Mouse (Mus musculus) right cerebral cortex, adult 2 months (tissue): ENCODE measurements around the gene Zfp652.

Source experiments
- DNase-seq, 2 experiments: peaks; one replicate each; pipeline ENCODE4 v3.0.0; 2021 to 2022; ENCODE audit warnings: low spot score in 2 of 2

Zfp652 gene

DNA sequence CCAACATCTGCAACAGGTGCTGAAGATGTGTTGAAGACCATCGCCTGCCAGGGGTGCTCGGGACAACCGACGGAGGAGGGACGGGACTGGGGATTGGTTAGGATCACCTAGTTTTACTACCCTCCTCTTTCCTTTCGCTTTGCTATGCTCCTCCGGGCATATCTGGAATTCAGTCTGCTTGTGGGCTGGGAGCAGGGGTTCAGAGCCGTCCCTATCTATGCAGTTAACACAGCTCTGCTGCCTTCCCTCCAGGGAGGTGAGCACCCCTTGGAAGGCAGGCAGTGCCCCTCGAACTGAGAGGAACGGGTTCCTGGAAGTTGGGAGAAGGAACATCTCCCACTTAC is 118.8 kb downstream of the Zfp652 start:
- no peak for DNase-seq

DNA sequence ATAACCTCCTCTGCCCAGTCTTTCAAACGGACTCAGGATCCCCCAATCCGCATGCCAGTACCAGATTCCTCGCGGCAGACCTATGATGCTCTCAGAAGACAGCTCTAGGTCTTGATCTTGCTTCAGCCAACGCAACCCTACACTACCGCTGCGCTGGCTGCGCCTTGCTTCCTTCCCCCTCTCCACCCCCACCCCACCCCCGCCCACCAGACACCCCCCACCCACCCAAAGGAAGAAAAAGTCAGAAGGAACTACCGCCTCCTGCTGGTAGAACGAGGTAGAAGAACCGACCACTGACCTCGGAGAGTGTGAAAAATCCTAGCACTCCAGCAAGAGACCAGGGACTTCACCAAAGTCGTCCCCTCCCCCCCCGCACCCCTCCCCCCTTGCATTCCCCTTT is 119.2 kb downstream of the Zfp652 start:
- DNase-seq = no peak

DNA sequence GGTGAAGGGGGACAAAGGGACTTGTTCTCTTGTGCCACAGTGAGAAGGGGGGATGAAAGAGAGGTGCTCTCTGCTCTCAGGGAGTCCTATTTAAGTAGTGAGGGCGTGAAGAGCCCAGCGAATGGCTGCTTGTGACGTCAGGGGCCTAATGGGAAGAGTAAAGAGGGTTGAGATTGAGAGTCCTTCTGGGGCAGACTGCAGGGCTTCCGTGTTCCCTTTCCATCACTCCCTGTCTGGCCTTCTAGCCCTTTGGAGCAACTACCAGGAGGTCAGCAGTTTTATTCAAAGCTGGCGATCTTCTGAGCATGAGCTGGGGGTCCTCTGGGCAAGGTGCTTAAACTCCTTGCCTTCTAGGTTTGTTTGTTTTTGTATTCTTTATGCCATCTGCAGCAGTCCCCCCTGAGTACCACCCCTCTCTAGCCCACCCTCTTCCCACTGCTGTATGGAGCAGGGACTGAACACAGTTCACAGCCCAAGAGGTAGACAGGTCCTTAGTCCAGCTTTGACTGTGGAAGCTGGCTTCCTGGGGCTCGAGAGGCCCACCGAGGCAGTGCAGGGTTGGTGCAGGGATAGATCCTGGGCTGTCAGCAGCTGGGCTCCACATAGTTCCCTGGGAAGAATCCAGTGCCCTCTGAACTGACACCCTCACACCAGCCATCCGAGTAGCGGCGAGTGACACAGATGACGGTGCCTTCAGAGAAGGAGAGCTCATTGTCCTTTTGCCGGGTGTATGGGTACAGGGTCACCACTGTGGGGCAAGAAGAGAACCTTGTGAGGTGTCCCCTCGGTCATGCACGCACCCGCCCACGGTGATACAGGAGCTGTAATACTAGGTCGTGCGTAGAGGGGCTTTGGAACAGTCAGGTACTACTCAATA is 119.9 kb downstream of the Zfp652 start:
- no peak for DNase-seq

DNA sequence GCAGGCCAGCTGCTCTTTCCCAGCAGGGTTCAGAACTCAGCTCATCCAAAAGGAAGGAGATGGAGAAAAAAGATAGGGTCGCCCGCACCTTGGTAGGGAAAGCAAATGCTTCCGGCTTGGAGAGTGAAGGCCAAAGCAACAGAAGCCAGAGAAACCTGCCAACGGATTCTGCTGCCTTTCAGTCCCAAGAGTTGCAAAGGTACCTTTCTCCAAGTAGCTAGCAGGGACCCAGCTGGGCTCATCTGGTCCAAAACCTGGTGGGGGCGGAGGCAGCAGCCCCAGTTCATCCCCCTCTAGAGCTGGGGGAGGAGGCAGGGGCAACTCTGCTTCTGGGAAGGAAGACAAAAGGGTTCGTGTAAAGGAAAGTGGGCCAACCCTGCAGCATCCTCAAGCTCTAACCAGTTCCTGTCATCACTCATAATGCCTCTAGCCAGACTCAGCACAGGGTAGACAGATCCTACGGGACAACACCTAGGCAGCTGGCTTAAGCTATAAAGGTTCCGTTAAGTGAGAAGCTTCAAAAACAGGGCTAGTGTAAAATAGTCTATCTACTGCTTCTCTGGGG is 120.6 kb downstream of the Zfp652 start:
- DNase-seq = no peak

DNA sequence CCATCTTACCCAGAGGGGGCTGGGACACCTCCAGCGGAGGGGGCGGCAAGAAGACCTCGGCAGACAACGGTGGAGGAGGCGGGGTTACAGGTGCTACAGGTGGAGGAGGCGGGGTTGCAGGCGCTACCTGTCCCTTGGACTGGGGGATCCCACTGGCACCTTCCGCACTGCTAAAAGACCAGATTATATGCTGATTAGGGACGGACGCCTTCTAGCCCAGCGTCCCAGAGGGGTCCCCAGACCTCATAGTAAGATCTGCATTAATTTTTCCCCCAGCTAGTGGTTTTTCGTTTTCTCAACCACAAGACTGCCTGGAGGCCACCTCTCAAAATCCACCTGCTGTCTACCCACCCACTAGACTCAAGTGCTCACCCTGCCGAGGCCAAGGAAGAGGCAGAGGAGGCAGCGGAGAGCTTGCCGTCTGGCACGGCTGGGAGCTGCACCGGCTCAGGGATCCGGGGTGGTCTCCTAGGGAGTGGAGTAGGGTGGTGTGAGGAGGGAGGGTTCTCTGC is 121.2 kb downstream of the Zfp652 start:
- no peak for DNase-seq

DNA sequence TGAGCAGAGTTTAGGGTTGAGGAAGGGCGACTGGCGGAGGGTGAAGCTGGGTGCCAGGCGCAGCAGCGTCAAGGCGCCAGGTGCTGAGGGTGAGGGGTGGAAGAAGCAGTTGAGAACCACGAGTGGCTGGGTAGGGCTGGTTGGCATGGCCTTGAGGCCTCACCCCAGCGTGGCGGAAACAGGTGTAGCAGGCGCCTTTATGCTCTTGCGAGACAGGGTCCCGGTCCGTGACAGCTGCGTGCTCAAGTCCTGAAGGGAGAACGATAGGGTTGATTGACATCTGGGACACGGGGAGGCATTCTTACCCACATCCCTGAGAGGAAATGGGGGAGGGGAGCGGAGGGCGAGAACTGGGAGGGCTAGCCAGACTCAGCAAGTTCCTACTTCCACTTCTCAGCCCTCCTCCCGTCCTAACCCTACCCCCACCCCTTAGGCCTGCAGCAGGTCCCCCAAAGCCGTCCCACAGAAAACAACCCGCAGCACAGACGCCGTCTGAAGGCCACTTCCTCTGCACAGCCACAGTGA is 121.7 kb downstream of the Zfp652 start:
- no peak for DNase-seq

DNA sequence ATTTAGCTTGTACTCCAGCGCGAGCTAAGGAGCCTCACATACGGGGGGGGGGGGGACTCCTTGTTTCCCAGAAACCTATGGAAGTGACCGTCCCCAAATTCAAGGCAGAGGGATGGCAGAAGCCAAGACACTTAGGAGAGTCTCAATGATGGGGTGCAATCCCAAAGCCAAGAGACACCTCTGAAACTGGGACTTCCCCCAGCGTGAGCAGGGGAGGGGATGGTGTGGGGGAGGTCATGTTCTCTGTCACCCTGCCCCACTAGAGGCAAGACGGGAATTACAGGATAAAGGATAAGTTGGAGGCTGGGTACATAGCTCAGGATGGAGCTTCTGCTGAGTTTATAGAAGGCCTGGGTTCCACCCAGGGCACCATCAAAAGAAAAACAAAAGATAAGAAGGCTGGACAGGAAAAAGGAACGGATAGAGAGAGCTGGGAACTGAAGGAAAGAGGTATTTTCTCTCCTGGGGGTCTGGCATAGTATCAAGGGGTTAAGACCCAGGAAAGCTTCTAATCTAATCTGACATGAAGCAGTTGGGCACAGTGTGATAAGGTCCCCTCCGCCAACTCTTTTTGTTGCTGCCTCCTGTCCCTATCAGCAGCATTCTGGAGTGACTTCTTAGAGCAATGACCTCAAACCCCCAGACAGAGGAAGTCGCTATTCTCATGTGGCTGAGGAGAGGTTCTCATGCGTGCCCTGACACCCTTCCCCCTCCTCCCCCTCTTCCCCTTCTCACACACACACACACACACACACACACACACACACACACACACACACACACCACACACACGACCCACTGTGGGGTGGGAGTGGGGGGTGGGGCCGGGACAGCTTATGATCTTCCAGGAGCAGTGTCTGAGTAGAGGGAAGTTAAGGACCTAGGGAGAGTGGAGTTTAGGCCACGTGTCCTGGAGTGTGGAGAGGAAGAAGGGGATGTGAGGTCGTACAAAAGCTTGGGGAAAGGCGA is 122.6 kb downstream of the Zfp652 start:
- no peak for DNase-seq

DNA sequence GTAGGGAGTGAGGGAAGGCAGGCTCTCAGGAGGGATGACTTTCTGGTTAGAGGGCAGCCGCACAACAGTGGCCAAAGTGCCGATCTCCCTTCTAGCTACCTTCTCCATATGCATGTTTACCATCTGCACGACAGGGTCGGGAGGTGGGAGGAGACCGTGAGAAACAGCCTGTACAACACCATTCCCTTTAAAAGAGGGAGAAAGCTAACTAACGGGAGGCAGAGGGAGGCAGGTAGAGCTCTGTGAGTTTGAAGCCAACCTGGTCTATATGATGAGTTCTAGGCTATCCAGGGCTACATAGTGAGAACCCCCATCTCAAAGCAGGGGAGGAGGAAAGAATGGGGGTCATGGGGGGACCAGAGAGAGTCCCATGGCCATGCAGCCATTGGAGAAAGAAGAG is 123.4 kb downstream of the Zfp652 start:
- DNase-seq = no peak

DNA sequence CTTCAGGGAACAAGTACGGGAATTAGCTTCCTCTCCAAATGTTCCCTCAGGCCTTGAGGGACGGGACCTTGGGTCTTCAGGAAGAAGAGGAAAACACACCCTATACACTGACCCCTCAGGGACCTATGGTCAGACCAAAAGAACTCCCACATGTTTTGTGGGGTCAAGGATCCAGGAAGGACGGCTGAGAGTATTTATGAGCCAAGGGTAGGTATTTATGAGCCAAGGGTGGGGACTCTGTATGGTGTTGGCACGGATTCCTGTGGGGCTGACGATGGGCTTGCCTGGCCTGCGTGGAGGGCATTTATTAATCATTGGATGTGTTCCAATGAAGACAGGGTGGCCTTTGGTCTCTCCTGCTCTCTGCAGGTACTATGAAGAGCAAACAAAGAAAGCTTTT is 124.0 kb downstream of the Zfp652 start:
- DNase-seq = no peak

DNA sequence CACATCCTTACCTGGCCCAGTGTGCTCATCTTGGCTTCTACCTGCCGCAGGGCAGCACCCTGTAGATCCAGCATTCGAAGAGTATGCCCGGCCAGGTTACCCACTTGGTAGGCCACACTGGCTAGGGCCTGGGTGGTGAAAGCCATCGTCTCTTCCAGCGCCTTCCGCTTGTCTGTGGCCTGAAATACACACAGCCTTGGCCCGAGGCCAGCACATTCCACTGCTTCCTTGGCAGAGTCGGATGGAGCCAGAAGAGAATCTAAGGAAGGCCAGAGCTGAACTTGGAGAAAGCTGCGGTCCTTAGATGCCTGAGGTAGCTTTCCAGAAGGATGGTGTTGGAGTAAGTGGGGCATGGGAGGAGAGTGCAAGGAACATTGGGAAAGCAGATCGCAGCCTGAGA is 124.6 kb downstream of the Zfp652 start, which contains the start of gene Gngt2:
Gene Gngt2 (plus strand): TSS at position 158 of the 400 bp plus-strand sequence.
- no peak for DNase-seq

DNA sequence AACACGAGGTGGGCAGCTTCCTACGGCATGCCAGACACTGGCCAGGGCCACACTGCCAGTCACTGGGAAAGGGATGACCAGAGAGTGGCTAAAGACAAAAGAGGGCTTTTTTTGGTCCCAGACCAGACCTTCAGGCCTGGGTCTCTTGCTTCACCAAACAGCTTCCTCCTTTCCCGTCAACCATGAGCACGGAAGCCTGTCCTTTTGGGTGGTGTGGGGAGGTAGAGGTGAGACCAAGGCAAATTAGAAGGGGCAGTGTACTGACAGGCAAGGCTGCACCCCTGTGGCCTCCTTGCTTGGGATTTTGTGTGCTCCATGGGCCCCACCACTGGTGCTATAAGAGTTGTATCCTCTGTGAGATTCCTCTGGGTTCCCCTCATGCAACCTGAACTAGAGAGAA is 126.1 kb downstream of the Zfp652 start:
- DNase-seq = no peak

DNA sequence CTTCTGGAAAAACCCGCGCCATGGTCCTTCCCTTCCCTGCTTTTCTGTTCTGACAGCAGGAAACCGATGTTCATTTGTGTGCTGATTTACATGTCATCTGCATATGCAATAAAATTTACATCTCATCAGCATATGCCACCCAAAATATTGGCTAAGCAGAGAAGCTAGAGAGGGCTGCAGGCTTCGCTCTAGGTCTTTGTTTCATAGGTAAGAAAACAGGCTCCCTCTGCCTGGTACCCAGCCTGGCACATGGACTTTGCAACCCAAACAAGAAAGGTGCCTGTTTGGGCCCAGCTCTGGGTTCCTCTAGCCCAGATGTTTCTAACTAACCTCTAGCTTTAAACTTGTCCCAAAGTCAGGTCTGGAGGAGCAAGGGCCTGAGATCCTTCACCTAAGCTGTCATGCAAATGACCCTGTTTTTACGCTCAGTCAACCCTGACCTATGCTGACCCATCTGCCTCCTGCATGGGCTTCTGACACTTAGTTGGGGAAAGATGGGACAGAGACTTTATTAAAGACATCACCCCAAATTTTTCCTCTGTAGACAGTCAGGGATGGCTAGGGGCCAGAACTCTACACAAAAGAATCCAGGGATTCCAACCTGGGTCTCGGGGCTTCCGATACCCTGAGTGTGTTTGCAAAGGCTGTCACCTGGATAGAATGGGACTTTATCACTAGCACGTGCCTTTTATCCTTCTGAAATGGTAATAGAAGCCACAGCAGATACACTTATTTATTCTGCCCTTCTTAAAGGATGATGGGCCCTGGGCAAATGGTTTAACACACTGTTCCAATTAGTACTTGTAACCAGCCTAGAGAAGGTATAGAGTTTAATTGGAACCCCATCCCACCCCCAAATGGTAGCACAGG is 126.8 kb downstream of the Zfp652 start:
- no peak for DNase-seq

DNA sequence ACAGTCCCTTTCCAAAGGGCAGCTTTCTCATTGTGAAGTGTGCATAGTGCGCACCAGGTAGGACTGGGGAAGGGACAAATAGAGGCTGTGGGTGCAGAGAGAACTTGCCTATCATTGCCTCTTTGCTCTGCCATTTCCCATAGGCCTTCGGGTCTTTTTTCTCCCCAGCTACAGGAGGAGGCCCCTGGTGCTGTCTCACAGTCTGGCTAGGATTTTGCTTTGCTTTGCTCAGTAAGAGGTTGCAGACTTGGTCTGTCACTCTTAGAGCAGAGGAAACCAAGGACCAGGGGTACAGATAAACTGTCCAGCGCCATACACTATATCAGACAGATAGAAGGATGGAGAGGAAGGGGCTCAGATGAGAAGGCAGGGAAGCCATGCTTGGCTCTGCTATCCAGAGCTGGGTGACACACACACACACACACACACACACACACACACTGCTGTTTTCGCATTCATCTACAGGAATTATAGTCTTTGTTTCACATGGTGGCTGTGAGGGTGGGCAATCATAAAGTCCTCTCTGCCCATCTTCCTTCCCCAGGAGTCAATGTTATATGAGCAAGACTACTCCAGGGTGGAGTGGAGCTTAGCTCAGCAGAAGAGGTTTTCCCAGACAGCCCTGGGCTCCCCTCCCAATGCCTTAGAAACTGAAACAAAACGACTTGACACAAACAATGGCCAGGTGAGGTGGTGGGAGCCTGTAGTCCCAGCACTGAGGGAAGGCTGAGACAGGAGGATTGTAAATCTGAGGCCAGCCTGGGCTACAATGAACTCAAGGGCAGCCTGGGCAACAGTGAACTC is 128.4 kb downstream of the Zfp652 start:
- DNase-seq = no peak

DNA sequence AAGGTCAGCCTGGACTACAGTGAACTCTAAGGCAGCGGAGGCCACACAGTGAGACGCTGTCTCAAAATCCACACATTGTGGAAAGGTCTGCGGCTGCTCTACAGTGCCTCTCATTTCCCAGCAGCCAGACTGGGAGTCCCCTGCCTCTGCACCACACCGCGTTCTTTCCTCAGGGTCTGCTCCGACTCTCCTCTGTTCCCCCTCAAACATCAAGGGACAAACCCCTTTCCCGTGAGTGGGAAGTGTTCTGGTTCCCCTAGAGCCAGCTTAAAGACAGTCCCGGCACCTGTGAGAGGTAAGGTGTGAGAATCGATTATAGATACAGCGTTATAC is 129.0 kb downstream of the Zfp652 start:
- DNase-seq = no peak

DNA sequence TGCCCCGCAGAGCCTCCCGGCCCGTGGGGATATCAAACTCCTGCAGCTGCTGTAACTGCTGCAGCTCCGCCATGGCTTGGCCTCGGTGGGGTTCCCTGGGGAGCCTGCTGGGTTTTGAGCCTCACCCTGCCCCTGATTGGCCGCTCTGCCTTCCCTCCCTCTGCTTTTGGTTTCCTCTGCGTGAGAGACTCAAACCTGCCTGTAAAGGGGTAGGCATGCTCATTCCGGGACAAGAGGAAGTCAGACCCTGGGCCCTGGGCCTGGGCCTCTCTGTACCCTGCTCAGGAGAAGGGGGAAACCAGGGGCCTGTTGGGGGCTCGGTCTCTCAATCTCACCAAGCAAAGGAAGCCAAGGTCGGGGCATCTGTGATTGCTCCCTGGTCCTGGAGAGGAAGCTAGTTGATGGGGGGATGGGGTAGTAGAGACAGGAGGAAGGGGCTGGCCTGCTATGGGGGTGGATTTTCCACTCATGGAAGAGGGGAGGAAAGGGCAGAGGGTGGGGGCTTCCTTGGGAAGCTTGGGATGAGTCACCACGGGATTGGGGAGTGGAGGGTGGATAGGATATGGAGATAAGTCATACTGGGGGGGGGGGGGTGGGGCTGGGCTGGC is 129.7 kb downstream of the Zfp652 start, which contains the start of gene Abi3:
Gene Abi3 (minus strand): TSS at position 403 of the 608 bp plus-strand sequence.
- no peak for DNase-seq

DNA sequence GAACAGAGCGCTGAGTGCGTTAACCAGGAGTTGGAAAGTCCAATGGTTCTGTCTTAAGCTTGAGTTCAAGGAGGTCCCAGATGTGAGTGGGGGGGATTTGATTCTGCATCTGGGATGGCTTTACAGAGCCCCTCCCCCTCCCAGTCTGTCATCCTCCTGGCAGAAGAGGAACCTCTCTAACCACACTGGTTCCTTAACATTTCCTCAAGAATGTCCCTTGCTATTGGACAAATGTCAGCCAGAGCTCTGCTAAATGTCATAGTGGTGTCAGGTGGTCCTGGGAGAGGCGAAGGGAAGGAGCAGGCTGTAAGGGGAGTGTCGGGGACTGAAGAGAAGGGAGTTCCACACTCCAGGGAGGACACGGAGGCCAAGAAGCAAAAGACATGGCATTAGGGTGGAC is 130.5 kb downstream of the Zfp652 start:
- DNase-seq = no peak

DNA sequence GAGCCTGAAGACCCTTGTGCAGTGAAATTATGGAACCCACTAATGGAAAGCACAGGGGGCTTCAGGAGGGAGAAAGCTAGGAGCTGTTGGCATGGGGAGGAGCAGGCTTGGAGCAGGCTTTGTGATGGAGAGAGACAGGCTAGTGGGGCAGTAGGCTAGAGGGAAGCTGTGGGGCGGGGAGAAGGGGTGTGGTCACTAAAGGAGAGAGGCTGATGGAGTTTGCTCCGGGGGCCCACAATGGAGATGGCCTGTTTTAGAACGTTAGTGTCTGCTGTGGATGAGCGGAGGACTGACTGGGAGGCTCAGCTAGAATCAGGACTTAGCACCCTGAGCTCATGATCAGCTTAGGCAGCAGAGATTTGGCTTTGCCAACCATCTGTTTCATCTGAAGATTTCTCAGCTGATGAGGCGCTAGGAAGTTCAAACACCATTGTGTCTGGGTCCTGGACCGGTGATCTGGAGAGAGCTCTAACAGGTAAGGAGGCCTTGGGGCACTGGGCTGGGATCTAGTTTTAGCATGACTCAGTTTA is 131.0 kb downstream of the Zfp652 start:
- no peak for DNase-seq

DNA sequence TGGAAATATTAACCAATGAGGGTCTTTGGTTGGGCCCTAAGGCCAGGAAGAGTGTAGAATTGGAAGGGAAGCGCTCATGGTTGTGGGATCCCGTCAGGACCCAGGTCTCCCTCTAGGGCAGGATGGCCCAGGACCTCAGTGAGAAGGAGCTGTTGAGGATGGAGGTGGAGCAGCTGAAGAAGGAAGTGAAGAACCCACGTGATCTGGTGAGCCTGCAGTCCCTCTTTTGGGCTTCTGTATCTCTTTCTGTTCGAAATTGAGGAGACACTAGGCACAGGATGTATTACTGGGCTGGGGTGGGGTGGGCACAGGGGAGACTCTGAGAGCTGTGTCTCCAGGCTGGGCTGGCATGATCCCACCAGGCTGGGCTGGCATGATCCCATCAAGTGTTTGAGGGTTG is 132.5 kb downstream of the Zfp652 start:
- no peak for DNase-seq

DNA sequence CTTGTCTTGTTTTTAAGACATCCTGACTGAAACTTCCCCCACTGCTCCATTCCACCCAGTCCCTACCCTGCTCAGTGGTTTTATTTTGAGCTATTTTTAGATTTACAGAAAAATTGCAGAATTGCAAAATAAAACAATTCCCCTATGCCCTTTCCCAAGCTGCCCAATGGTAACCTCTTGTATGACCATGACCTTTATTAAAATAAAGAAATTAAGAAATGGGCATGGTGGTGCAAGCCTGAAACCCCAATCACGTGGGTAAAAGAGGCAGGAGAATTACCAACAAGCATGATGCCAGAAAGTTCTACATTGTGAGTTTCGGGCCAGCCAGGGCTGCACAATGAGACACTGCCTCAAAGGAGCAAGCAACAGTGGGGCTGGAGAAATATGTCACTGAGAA is 138.4 kb downstream of the Zfp652 start:
- DNase-seq = no peak
